Mouse (Mus musculus) myocyte (in vitro differentiated cells): Measurements from ENCODE around the gene Rhbg. TPM values are rescaled to one million over a fixed set of nuclear protein-coding genes. Genes with fewer than 3 reads are reported as not detected.

Source experiments
- H3K27me3 ChIP-seq: one replicate; pipeline ENCODE4 v1.6.1; 2011; ENCODE audit not compliant: control insufficient read depth, insufficient read depth, insufficient read length
- H3K36me3 ChIP-seq: one replicate; pipeline ENCODE4 v1.6.1; 2011; ENCODE audit not compliant: control insufficient read depth, insufficient read depth
- H3K4me2 ChIP-seq: one replicate; pipeline ENCODE4 v1.6.1; 2011; ENCODE audit warnings: low read depth, control low read depth
- H3K4me3 ChIP-seq: one replicate; pipeline ENCODE4 v1.5.1; 2011; ENCODE audit warnings: mild to moderate bottlenecking, control low read depth, moderate library complexity
- H3K79me2 ChIP-seq: one replicate; pipeline ENCODE4 v1.6.1; 2011; ENCODE audit not compliant: control insufficient read depth, insufficient read depth
- H3ac ChIP-seq: one replicate; pipeline ENCODE4 v1.6.1; 2011; ENCODE audit not compliant: control insufficient read depth, insufficient read length
- CEBPB ChIP-seq: IDR thresholded peaks from 2 replicates; pipeline ENCODE4 v1.6.1; 2011; ENCODE audit warnings: mild to moderate bottlenecking, moderate library complexity; ENCODE audit not compliant: poor library complexity, insufficient read depth, severe bottlenecking
- E2F4 ChIP-seq: IDR thresholded peaks from one replicate; pipeline ENCODE4 v1.6.1; 2011; ENCODE audit warnings: mild to moderate bottlenecking, control low read depth, moderate library complexity; ENCODE audit not compliant: insufficient read depth
- MAX ChIP-seq: IDR thresholded peaks from one replicate; pipeline ENCODE4 v1.6.1; 2011; ENCODE audit warnings: low read depth, mild to moderate bottlenecking, control low read depth
- MYOD1 ChIP-seq, 3 experiments: IDR thresholded peaks; one replicate each; pipeline ENCODE4 v1.6.1; 2011; ENCODE audit warnings: control low read depth in 2 of 3, low read depth in 2 of 3, mild to moderate bottlenecking in 2 of 3, moderate library complexity in 1 of 3; ENCODE audit not compliant: insufficient read length in 2 of 3, control insufficient read depth in 1 of 3
- MYOG ChIP-seq, 3 experiments: IDR thresholded peaks; one replicate each; pipeline ENCODE4 v1.6.1; 2011; ENCODE audit warnings: control low read depth in 2 of 3, low read depth in 2 of 3, mild to moderate bottlenecking in 2 of 3; ENCODE audit not compliant: insufficient read length in 2 of 3, control insufficient read depth in 1 of 3, insufficient read depth in 1 of 3
- POLR2A ChIP-seq: IDR thresholded peaks from one replicate; pipeline ENCODE4 v1.6.1; 2011; ENCODE audit warnings: low read depth, mild to moderate bottlenecking, control low read depth, moderate library complexity; ENCODE audit not compliant: insufficient read length
- POLR2AphosphoS2 ChIP-seq: IDR thresholded peaks from one replicate; pipeline ENCODE4 v1.6.1; 2011; ENCODE audit warnings: low read depth, control low read depth; ENCODE audit not compliant: insufficient read length
- REST ChIP-seq: IDR thresholded peaks from one replicate; pipeline ENCODE4 v1.6.1; 2011; ENCODE audit warnings: mild to moderate bottlenecking, control low read depth, moderate library complexity; ENCODE audit not compliant: insufficient read depth, insufficient read length
- SRF ChIP-seq: IDR thresholded peaks from one replicate; pipeline ENCODE4 v1.6.1; 2011; ENCODE audit warnings: low read depth; ENCODE audit not compliant: control insufficient read depth, insufficient read length
- TCF12 ChIP-seq: IDR thresholded peaks from one replicate; pipeline ENCODE4 v1.6.1; 2011; ENCODE audit warnings: mild to moderate bottlenecking, control low read depth; ENCODE audit not compliant: poor library complexity, insufficient read depth, severe bottlenecking
- TCF3 ChIP-seq: IDR thresholded peaks from one replicate; pipeline ENCODE4 v1.6.1; 2011; ENCODE audit warnings: low read depth, control low read depth; ENCODE audit not compliant: insufficient read length
- USF1 ChIP-seq: IDR thresholded peaks from one replicate; pipeline ENCODE4 v1.6.1; 2011; ENCODE audit warnings: low read depth, mild to moderate bottlenecking, control low read depth, moderate library complexity
- polyA plus RNA-seq: library from polyadenylated mRNA; unstranded; fragments of >200 nt; fragmentation: generic; extraction: Trizol; gene quantifications from one replicate; pipeline ENCODE4 v1.2.1, GENCODE M21; 2012; ENCODE audit warnings: missing spikeins

Rhbg gene
- polyA plus RNA-seq, 1 experiment: not detected

GRCm38 (mm10) chr3:88203456-88203855 lies 51.1 kb downstream of the Rhbg start:
- no peak overlapping the region for H3K4me2 ChIP-seq
- H3K4me3 ChIP-seq: no peak overlapping the region
- no peak for TF ChIP-seq TCF3
- TF ChIP-seq TCF12: no peak
- no peak for TF ChIP-seq REST
- TF ChIP-seq MAX: no peak
- no peak for TF ChIP-seq POLR2A
- TF ChIP-seq POLR2AphosphoS2: no peak
- no peaks in the 10 kb centered on the region for H3K79me2 ChIP-seq
- no peaks in the 10 kb centered on the region for H3K36me3 ChIP-seq
- no peak overlapping the region for H3ac ChIP-seq
- H3K27me3 ChIP-seq: peaks cover 79% of the 10 kb centered on the region

- Histone ChIP-seq H3K4me3 (no peak overlapping the region), H3K4me2 (no peak overlapping the region), H3K79me2 (no peaks in the 10 kb centered on the region), H3K27me3 (peaks cover 83% of the 10 kb centered on the region), H3ac (no peak overlapping the region), H3K36me3 (no peaks in the 10 kb centered on the region)
- TF ChIP-seq TCF12 (no peak), SRF (no peak), REST (no peak), MYOD1 (IDR thresholded peaks at IDR 0.05; ENCODE audit: control insufficient read depth in 1 of 3, insufficient read length in 2 of 3, low read depth in 2 of 3) (no peak), POLR2AphosphoS2 (no peak), POLR2A (no peak), USF1 (no peak), MYOG (IDR thresholded peaks at IDR 0.05; ENCODE audit: control insufficient read depth in 1 of 3, insufficient read depth in 1 of 3, insufficient read length in 2 of 3, low read depth in 2 of 3) (no peak), TCF3 (no peak), CEBPB (no peak), MAX (no peak), E2F4 (no peak)
These were observed 51.5 kb downstream of the Rhbg start for GRCm38 (mm10) chr3:88202986-88203385.

GRCm38 (mm10) chr3:88201640-88202039 lies 52.9 kb downstream of the Rhbg start:
- Histone ChIP-seq H3K27me3 (peaks cover 88% of the 10 kb centered on the region), H3K4me3 (no peak overlapping the region), H3K79me2 (no peaks in the 10 kb centered on the region), H3K36me3 (no peaks in the 10 kb centered on the region), H3K4me2 (no peak overlapping the region), H3ac (no peak overlapping the region)
- TF ChIP-seq USF1 (no peak), REST (no peak), CEBPB (no peak), MYOG (IDR thresholded peaks at IDR 0.05; ENCODE audit: control insufficient read depth in 1 of 3, insufficient read depth in 1 of 3, insufficient read length in 2 of 3, low read depth in 2 of 3) (no peak), POLR2AphosphoS2 (no peak), MYOD1 (IDR thresholded peaks at IDR 0.05; ENCODE audit: control insufficient read depth in 1 of 3, insufficient read length in 2 of 3, low read depth in 2 of 3) (no peak), TCF12 (no peak), POLR2A (no peak), SRF (no peak), MAX (no peak), TCF3 (no peak), E2F4 (no peak)

- H3K79me2 ChIP-seq: no peaks in the 10 kb centered on the region
- no peaks in the 10 kb centered on the region for H3K36me3 ChIP-seq
- no peak overlapping the region for H3K4me2 ChIP-seq
- no peak overlapping the region for H3K4me3 ChIP-seq
- H3ac ChIP-seq: no peak overlapping the region
- TF ChIP-seq USF1: no peak
- TF ChIP-seq POLR2A: no peak
- TF ChIP-seq SRF: no peak
- no peak for TF ChIP-seq CEBPB
- TF ChIP-seq MAX: no peak
- TF ChIP-seq E2F4: no peak
- no peak for TF ChIP-seq TCF12
- TF ChIP-seq POLR2AphosphoS2: no peak
- no peak for TF ChIP-seq MYOD1 (IDR thresholded peaks at IDR 0.05; ENCODE audit: control insufficient read depth in 1 of 3, insufficient read length in 2 of 3, low read depth in 2 of 3)
- no peak for TF ChIP-seq MYOG (IDR thresholded peaks at IDR 0.05; ENCODE audit: control insufficient read depth in 1 of 3, insufficient read depth in 1 of 3, insufficient read length in 2 of 3, low read depth in 2 of 3)
- TF ChIP-seq TCF3: no peak
- TF ChIP-seq REST: no peak
- H3K27me3 ChIP-seq: peaks cover 84% of the 10 kb centered on the region
These were observed 53.6 kb downstream of the Rhbg start for GRCm38 (mm10) chr3:88200972-88201330.

- Histone ChIP-seq H3K4me3 (no peak overlapping the region), H3K79me2 (no peaks in the 10 kb centered on the region), H3K27me3 (peaks cover 86% of the 10 kb centered on the region), H3K4me2 (no peak overlapping the region), H3K36me3 (no peaks in the 10 kb centered on the region), H3ac (no peak overlapping the region)
- TF ChIP-seq TCF3: no peak
- TF ChIP-seq SRF: no peak
- no peak for TF ChIP-seq USF1
- TF ChIP-seq POLR2A: no peak
These were observed 54.1 kb downstream of the Rhbg start for GRCm38 (mm10) chr3:88200161-88200971.
